Mouse (Mus musculus): ENCODE measurements around the gene Rora.

The Rora gene

GRCm38 (mm10) chr9:68820036-68820435 lies 166.4 kb downstream of the Rora start:
- DNase-seq (ENCODE audit: low read depth, low spot score): no peak

- DNase-seq (ENCODE audit: low read depth, low spot score): no peak
These were observed 166.9 kb downstream of the Rora start for GRCm38 (mm10) chr9:68820478-68820877.

GRCm38 (mm10) chr9:68821388-68821787 lies 167.8 kb downstream of the Rora start:
- no peak for DNase-seq (ENCODE audit: low read depth, low spot score)

- no peak for DNase-seq (ENCODE audit: low read depth, low spot score)
These were observed 169.7 kb downstream of the Rora start for GRCm38 (mm10) chr9:68823292-68823691.

GRCm38 (mm10) chr9:68825107-68825506 lies 171.5 kb downstream of the Rora start:
- no peak for DNase-seq (ENCODE audit: low read depth, low spot score)

- DNase-seq (ENCODE audit: low read depth, low spot score): no peak
These were observed 172.3 kb downstream of the Rora start for GRCm38 (mm10) chr9:68825841-68826240.

GRCm38 (mm10) chr9:68827441-68827840 lies 173.9 kb downstream of the Rora start:
- DNase-seq (ENCODE audit: low read depth, low spot score): no peak

GRCm38 (mm10) chr9:68829903-68830302 lies 176.3 kb downstream of the Rora start:
- DNase-seq (ENCODE audit: low read depth, low spot score): no peak

GRCm38 (mm10) chr9:68833323-68833722 lies 179.7 kb downstream of the Rora start:
- DNase-seq (ENCODE audit: low read depth, low spot score): peak; percentile 62

GRCm38 (mm10) chr9:68835037-68835649 lies 181.6 kb downstream of the Rora start:
- peak; percentile 82 for DNase-seq (ENCODE audit: low read depth, low spot score)

- no peak for DNase-seq (ENCODE audit: low read depth, low spot score)
These were observed 188.7 kb downstream of the Rora start for GRCm38 (mm10) chr9:68842134-68842892.

- no peak for DNase-seq (ENCODE audit: low read depth, low spot score)
These were observed 192.0 kb downstream of the Rora start for GRCm38 (mm10) chr9:68845556-68845955.

GRCm38 (mm10) chr9:68850321-68850720 lies 196.7 kb downstream of the Rora start:
- DNase-seq (ENCODE audit: low read depth, low spot score): no peak

- no peak for DNase-seq (ENCODE audit: low read depth, low spot score)
These were observed 198.6 kb downstream of the Rora start for GRCm38 (mm10) chr9:68852201-68852600.

- no peak for DNase-seq (ENCODE audit: low read depth, low spot score)
These were observed 199.3 kb downstream of the Rora start for GRCm38 (mm10) chr9:68852934-68853333.

- DNase-seq (ENCODE audit: low read depth, low spot score): no peak
These were observed 205.9 kb downstream of the Rora start for GRCm38 (mm10) chr9:68859500-68859899.

- DNase-seq (ENCODE audit: low read depth, low spot score): no peak
These were observed 212.7 kb downstream of the Rora start for GRCm38 (mm10) chr9:68866317-68866716.

GRCm38 (mm10) chr9:68873838-68874237 lies 220.3 kb downstream of the Rora start:
- DNase-seq (ENCODE audit: low read depth, low spot score): no peak

- peak; percentile 70 for DNase-seq (ENCODE audit: low read depth, low spot score)
These were observed 221.0 kb downstream of the Rora start for GRCm38 (mm10) chr9:68874544-68874943.

GRCm38 (mm10) chr9:68875791-68876190 lies 222.2 kb downstream of the Rora start:
- DNase-seq (ENCODE audit: low read depth, low spot score): no peak

GRCm38 (mm10) chr9:68876289-68876688 lies 222.7 kb downstream of the Rora start:
- no peak for DNase-seq (ENCODE audit: low read depth, low spot score)

- no peak for DNase-seq (ENCODE audit: low read depth, low spot score)
These were observed 228.3 kb downstream of the Rora start for GRCm38 (mm10) chr9:68881896-68882295.

GRCm38 (mm10) chr9:68883005-68883404 lies 229.4 kb downstream of the Rora start:
- DNase-seq (ENCODE audit: low read depth, low spot score): no peak

All from forelimb bud, embryonic 11.5 days (tissue).